In genomic region chr1:193332671-193333070, GRCm38 (mm10) we compare ENCODE assay signal across 20 mouse cellular contexts. TPM values are rescaled to one million over a fixed set of nuclear protein-coding genes. Genes with fewer than 3 reads are reported as not detected.
DNase-seq lines count a peak whose midpoint lies in the region; ATAC-seq and TF ChIP-seq lines count a peak whose summit lies in the region.
"Had no signal": no experiment of that assay in that cellular context is flagged by ENCODE, and none has a peak within 500 bp of the region (broad histone marks: within the 10 kb centered on the region; RNA-seq: fewer than 3 reads in every experiment).

No protein-coding gene starts in this region.

- no peak overlapping the region for H3K4me2 ChIP-seq in heart, postnatal 0 days (ENCODE audit: low read depth, low read length)
- H3K4me2 ChIP-seq: hindbrain, embryonic 14.5 days; limb, embryonic 15.5 days; liver, embryonic 15.5 days; neural tube, embryonic 13.5 days; stomach, embryonic 15.5 days had no signal

- peak overlapping the region; percentile 95 for H3K27ac ChIP-seq in heart, postnatal 0 days (ENCODE audit: low read depth)
- H3K27ac ChIP-seq: embryonic facial prominence, embryonic 10.5 days; hindbrain, embryonic 14.5 days; limb, embryonic 15.5 days; liver, embryonic 15.5 days; macrophage; midbrain, embryonic 10.5 days; neural tube, embryonic 13.5 days; stomach, embryonic 15.5 days had no signal

- no peak for TF ChIP-seq CTCF in heart, postnatal 0 days (IDR thresholded peaks at IDR 0.05; ENCODE audit: low read depth)

- no peaks in the 10 kb centered on the region for H3K27me3 ChIP-seq in heart, postnatal 0 days (ENCODE audit: control insufficient read depth, insufficient read depth, low read length)
- H3K27me3 ChIP-seq: liver, embryonic 15.5 days; neural tube, embryonic 13.5 days; stomach, embryonic 15.5 days had no signal

- H3K36me3 ChIP-seq in heart, postnatal 0 days (replicated peaks; ENCODE audit: control insufficient read depth, insufficient read depth, low read length): no peaks in the 10 kb centered on the region
- H3K36me3 ChIP-seq: embryonic facial prominence, embryonic 10.5 days; limb, embryonic 15.5 days; liver, embryonic 15.5 days; midbrain, embryonic 10.5 days; neural tube, embryonic 13.5 days; stomach, embryonic 15.5 days had no signal

- H3K9ac ChIP-seq in heart, postnatal 0 days (replicated peaks; ENCODE audit: low read depth, low read length): no peak overlapping the region
- H3K9ac ChIP-seq: hindbrain, embryonic 14.5 days; limb, embryonic 15.5 days; liver, embryonic 15.5 days; neural tube, embryonic 13.5 days; stomach, embryonic 15.5 days had no signal

- H3K4me3 ChIP-seq in heart, postnatal 0 days (ENCODE audit: low read depth, low read length): no peak overlapping the region
- H3K4me3 ChIP-seq: embryonic facial prominence, embryonic 10.5 days; limb, embryonic 15.5 days; liver, embryonic 15.5 days; midbrain, embryonic 10.5 days; neural tube, embryonic 13.5 days; stomach, embryonic 15.5 days had no signal

- TF ChIP-seq EP300 in heart, postnatal 0 days (IDR thresholded peaks at IDR 0.05; ENCODE audit: low read depth): no peak

- WGBS in heart, postnatal 0 days: 32% methylated on average over 1 of the region's 1 CpGs

- ATAC-seq in heart, postnatal 0 days (ENCODE audit: insufficient read depth, low read depth): no peak
- no peak for ATAC-seq in monocyte, adult 5-6 weeks (replicated peaks; ENCODE audit: insufficient number of reproducible peaks, low FRiP score, low TSS enrichment, poor library complexity, severe bottlenecking)

- intact Hi-C loops in heart, postnatal 25 days (cut with DNase I): no loop called here
- intact Hi-C loops in left cerebral cortex, postnatal 36 days (cut with DNase I): loop anchor here (5.0 kb wide), 1 partner anchor 100 kb away; no protein-coding TSS in a partner anchor
- intact Hi-C loops in left cerebral cortex, postnatal 4 days (cut with DNase I): loop anchor here (5.0 kb wide), 1 partner anchor 45 kb away; no protein-coding TSS in a partner anchor

- H3K4me1 ChIP-seq in heart, postnatal 0 days (ENCODE audit: control insufficient read depth, insufficient read depth): peaks cover 61% of the 10 kb centered on the region
- H3K4me1 ChIP-seq: liver, embryonic 15.5 days had no signal

- no peaks in the 10 kb centered on the region for H3K9me3 ChIP-seq in heart, postnatal 0 days (replicated peaks; ENCODE audit: control insufficient read depth, low read length)
- H3K9me3 ChIP-seq: embryonic facial prominence, embryonic 10.5 days; limb, embryonic 15.5 days; liver, embryonic 15.5 days; midbrain, embryonic 10.5 days; neural tube, embryonic 13.5 days; stomach, embryonic 15.5 days had no signal

- DNase-seq in heart, adult 18-20 months: peak; percentile 48 to 70
- DNase-seq in heart, postnatal 25 days (ENCODE audit: low spot score): no peak
- DNase-seq in left cerebral cortex, postnatal 36 days (ENCODE audit: low spot score in 2 of 2): peak; percentile 37 to 47
- no peak for DNase-seq in left cerebral cortex, postnatal 4 days
- peak; percentile 58 for DNase-seq in heart, postnatal 0 days (ENCODE audit: low spot score)
- no peak for DNase-seq in urinary bladder, postnatal 25 days (ENCODE audit: low spot score)
- DNase-seq: cerebellum, adult 8-10 months; kidney, adult 8-10 months; kidney, postnatal 36 days; right cerebral cortex, postnatal 25 days; thymus, adult 2 months had no signal

RNA-seq across cellular contexts. Expression of gene Camk1g, which starts 37.4 kb away (rescaled TPM):
- total RNA-seq in heart, adult 18-20 months (2021): under 1 TPM; 0.15 to 0.22 TPM
- total RNA-seq in heart, postnatal 25 days (2021): under 1 TPM; 0.39 to 0.62 TPM
- total RNA-seq in left cerebral cortex, postnatal 36 days (2021): 10 to 100 TPM; 32.4 to 47.1 TPM
- total RNA-seq in left cerebral cortex, postnatal 4 days (2021): 10 to 100 TPM; 36.4 to 39.0 TPM
- 12.0 and 14.3 TPM in 2 replicates for total RNA-seq in heart, postnatal 0 days (2014; rRNA removed; ENCODE audit: low replicate concordance)
- 9.0 and 9.7 TPM in 2 replicates for polyA plus RNA-seq in heart, postnatal 0 days (2015; fragmentation: Nextera tagmentation; extraction: Ambion mirVana)
- total RNA-seq in monocyte, adult 5-6 weeks (2017): not detected in 3 replicates
- polyA plus RNA-seq: macrophage had no signal

RNA-seq across cellular contexts. Expression of gene G0s2, which starts 59.7 kb away (rescaled TPM):
- 10 to 100 TPM; 43.4 to 49.3 TPM for total RNA-seq in heart, adult 18-20 months (2021)
- 10 to 100 TPM; 64.5 to 74.4 TPM for total RNA-seq in heart, postnatal 25 days (2021)
- total RNA-seq in left cerebral cortex, postnatal 36 days (2021): 1 to 10 TPM; 5.3 to 8.7 TPM
- 1 to 10 TPM; 3.1 to 3.7 TPM for total RNA-seq in left cerebral cortex, postnatal 4 days (2021)
- total RNA-seq in heart, postnatal 0 days (2014; rRNA removed; ENCODE audit: low replicate concordance): 71.1 and 122 TPM in 2 replicates
- 92.2 and 93.3 TPM in 2 replicates for polyA plus RNA-seq in heart, postnatal 0 days (2015; fragmentation: Nextera tagmentation; extraction: Ambion mirVana)
- 41.0 to 151 TPM (median 72.9 TPM) in 3 replicates for total RNA-seq in monocyte, adult 5-6 weeks (2017)

Comparison
In these comparisons a context has a peak if more than half of its experiments do, and no peak if none do; other contexts are left out.
1. DNase-seq: peak in heart, adult 18-20 months (2 of 2), left cerebral cortex, postnatal 36 days (2 of 2) and heart, postnatal 0 days (single experiment); none in heart, postnatal 25 days (single experiment), left cerebral cortex, postnatal 4 days (single experiment) and urinary bladder, postnatal 25 days (single experiment).